Mouse (Mus musculus) urinary bladder, postnatal 25 days (tissue): Measurements from ENCODE around the gene Nuak2.
A peak's percentile ranks its signal among the peaks of the same experiment; 100 is the strongest.

Experiments used
- DNase-seq: peaks from one replicate; pipeline ENCODE4 v3.0.0; 2022; ENCODE audit warnings: low spot score

Gene Nuak2

GRCm38 (mm10) chr1:132298801-132299464, 17.0 kb upstream of the Nuak2 start:
- peak; percentile 49 for DNase-seq

GRCm38 (mm10) chr1:132299744-132300143, 16.2 kb upstream of the Nuak2 start:
- no peak for DNase-seq

GRCm38 (mm10) chr1:132301242-132301641, 14.7 kb upstream of the Nuak2 start:
- DNase-seq: no peak

- DNase-seq: no peak
Observed at GRCm38 (mm10) chr1:132302341-132302866, 13.5 kb upstream of the Nuak2 start.

- no peak for DNase-seq
Observed at GRCm38 (mm10) chr1:132304618-132305214, 11.2 kb upstream of the Nuak2 start.

GRCm38 (mm10) chr1:132306160-132306559, 9.8 kb upstream of the Nuak2 start:
- DNase-seq: peak; percentile 58

- DNase-seq: no peak
Observed at GRCm38 (mm10) chr1:132306808-132307207, 9.1 kb upstream of the Nuak2 start.

GRCm38 (mm10) chr1:132307962-132308361, 8.0 kb upstream of the Nuak2 start:
- DNase-seq: no peak

- DNase-seq: no peak
Observed at GRCm38 (mm10) chr1:132308674-132309073, 7.3 kb upstream of the Nuak2 start.

- no peak for DNase-seq
Observed at GRCm38 (mm10) chr1:132310754-132311153, 5.2 kb upstream of the Nuak2 start.

GRCm38 (mm10) chr1:132311174-132311859, 4.6 kb upstream of the Nuak2 start:
- no peak for DNase-seq

- DNase-seq: no peak
Observed at GRCm38 (mm10) chr1:132312043-132312442, 3.9 kb upstream of the Nuak2 start.

- DNase-seq: peak; percentile 44
Observed at GRCm38 (mm10) chr1:132312703-132313102, 3.2 kb upstream of the Nuak2 start.

- no peak for DNase-seq
Observed at GRCm38 (mm10) chr1:132316625-132316994, 684 bp downstream of the Nuak2 start.

GRCm38 (mm10) chr1:132317413-132317812, 1.5 kb downstream of the Nuak2 start:
- peak; percentile 44 for DNase-seq

GRCm38 (mm10) chr1:132317894-132318863, 2.3 kb downstream of the Nuak2 start:
- DNase-seq: no peak

GRCm38 (mm10) chr1:132319242-132319641, 3.3 kb downstream of the Nuak2 start:
- DNase-seq: peak; percentile 84

GRCm38 (mm10) chr1:132321821-132322580, 6.1 kb downstream of the Nuak2 start:
- DNase-seq: no peak

GRCm38 (mm10) chr1:132322711-132323542, 7.0 kb downstream of the Nuak2 start:
- DNase-seq: no peak

- no peak for DNase-seq
Observed at GRCm38 (mm10) chr1:132326777-132327176, 10.9 kb downstream of the Nuak2 start.
